8 mouse cellular contexts compared by ENCODE assay signal in the genomic region with DNA sequence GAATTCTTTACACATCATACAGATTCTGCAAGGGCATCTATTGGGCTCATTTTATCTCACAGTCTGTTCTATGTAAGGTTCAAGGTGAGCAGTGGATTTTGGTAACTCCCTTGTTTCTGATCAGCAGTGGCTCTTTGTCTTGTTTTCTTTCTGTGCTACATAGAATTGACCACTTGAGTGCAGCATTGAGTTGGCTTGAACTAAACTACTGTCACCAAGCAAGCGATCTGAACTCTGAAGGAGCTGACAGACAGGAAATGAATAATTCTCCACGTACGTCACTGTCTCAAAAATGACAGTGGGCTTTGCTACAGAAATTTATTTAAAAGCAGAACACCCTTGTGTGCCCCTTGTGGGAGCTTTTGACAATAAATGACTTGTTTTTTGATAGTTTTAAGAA.
DNase-seq lines count a peak whose midpoint lies in the region; ATAC-seq and TF ChIP-seq lines count a peak whose summit lies in the region.

No protein-coding gene starts in this region.

- no peaks in the 10 kb centered on the region for H3K79me2 ChIP-seq in MEL (ENCODE audit: control insufficient read depth, insufficient read depth, low read length, poor library complexity)

- 0% methylated on average over 3 of the region's 3 CpGs for whole genome bisulfite sequencing in large intestine, adult 2 months

- peaks cover 2 to 4% of the 10 kb centered on the region in 2 experiments for H3K4me1 ChIP-seq in MEL (ENCODE audit: control insufficient read depth in 1 of 2, insufficient read depth in 2 of 2, low read length in 2 of 2)

- peak; percentile 93 for ATAC-seq in megakaryocyte-erythroid progenitor cell, adult 5-6 weeks (replicated peaks; ENCODE audit: low FRiP score, low TSS enrichment, poor library complexity, severe bottlenecking)

- intact Hi-C loops in heart, postnatal 10 days (cut with DNase I), result loop anchor here (1.0 to 5.0 kb wide), 3 partner anchors 669 to 909 kb away; no protein-coding TSS in a partner anchor

- H3K4me3 ChIP-seq in MEL (ENCODE audit: control insufficient read depth in 1 of 2, insufficient read depth in 1 of 2, low read depth in 2 of 2, low read length in 2 of 2), result peak overlapping the region; percentile 20 to 51

- 0 out of 4 replicates have a peak, but pooled peaks of 1 of the 2 experiments have one; percentile 11 for TF ChIP-seq EP300 in MEL (IDR thresholded peaks at IDR 0.05; ENCODE audit: low read depth in 1 of 2, low read length in 2 of 2)

- peaks cover 0 to 4% of the 10 kb centered on the region in 2 experiments; a peak in 1 of 4 replicates for H3K27me3 ChIP-seq in MEL (ENCODE audit: control insufficient read depth in 1 of 2, insufficient read depth in 2 of 2, low read length in 2 of 2)

- TF ChIP-seq CTCF in MEL (IDR thresholded peaks at IDR 0.05 in 2 of 3, conservative IDR thresholded peaks at IDR 0.05 in 1 of 3; ENCODE audit: control insufficient read depth in 1 of 3, insufficient read depth in 1 of 3, low read depth in 2 of 3, low read length in 3 of 3, poor library complexity in 1 of 3, severe bottlenecking in 1 of 3), result peak; percentile 35 to 90 (median 78); a peak in 5 of 6 replicates

- TF ChIP-seq RAD21 in MEL (IDR thresholded peaks at IDR 0.05; ENCODE audit: low read depth, low read length), result peak; percentile 97

- H3K9me3 ChIP-seq in MEL (replicated peaks; ENCODE audit: insufficient read depth, low read length), result no peaks in the 10 kb centered on the region

- no peak overlapping the region for H3K27ac ChIP-seq in MEL (ENCODE audit: control insufficient read depth, low read depth, low read length)

- H3K36me3 ChIP-seq in MEL (ENCODE audit: control insufficient read depth in 1 of 2, insufficient read depth in 2 of 2, low read length in 2 of 2), result peaks cover 0 to 4% of the 10 kb centered on the region in 2 experiments; a peak in 1 of 4 replicates

- peak overlapping the region; percentile 21 for H3K9ac ChIP-seq in MEL (ENCODE audit: control insufficient read depth, low read depth, low read length, poor library complexity, severe bottlenecking)

- DNase-seq in frontal cortex, postnatal 10 days (ENCODE audit: low spot score in 2 of 2), result peak; percentile 8 to 29
- DNase-seq in frontal cortex, postnatal 14 days (ENCODE audit: low spot score in 2 of 2), result no peak
- DNase-seq in MEL (ENCODE audit: low read depth, low spot score), result peak; percentile 88
- peak; percentile 74 for DNase-seq in embryo, embryonic 9.5 days (ENCODE audit: extremely low spot score)
- DNase-seq in heart, postnatal 10 days, result peak; percentile 69 to 74
- DNase-seq in large intestine, adult 2 months (ENCODE audit: low read depth, low spot score), result peak; percentile 53
- DNase-seq in spleen, postnatal 14 days (ENCODE audit: low spot score in 2 of 2), result no peak

- no peak for TF ChIP-seq POLR2A in MEL (IDR thresholded peaks at IDR 0.05; ENCODE audit: control insufficient read depth in 1 of 2, insufficient read depth in 1 of 2, low read depth in 1 of 2, low read length in 2 of 2, poor library complexity in 1 of 2)

TF ChIP-seq in MEL, 35 proteins besides CTCF, POLR2A, EP300 and RAD21:
- no peak for TF ChIP-seq RCOR1 (IDR thresholded peaks at IDR 0.05; ENCODE audit: low read depth, low read length)
- TF ChIP-seq SIN3A (IDR thresholded peaks at IDR 0.05; ENCODE audit: low read length), result peak; percentile 50; the same call in 1 of the 2 replicates
- TF ChIP-seq GATA1 (IDR thresholded peaks at IDR 0.05; ENCODE audit: low read depth, low read length), result no peak
- TF ChIP-seq CHD1 (IDR thresholded peaks at IDR 0.05; ENCODE audit: low read depth, low read length), result no peak
- no peak for TF ChIP-seq USF2 (IDR thresholded peaks at IDR 0.05; ENCODE audit: borderline replicate concordance in 1 of 2, insufficient read depth in 1 of 2, low read depth in 1 of 2, low read length in 2 of 2)
- no peak for TF ChIP-seq UBTF (IDR thresholded peaks at IDR 0.05; ENCODE audit: borderline replicate concordance, insufficient read depth, low read depth, low read length)
- no peak for TF ChIP-seq MAX (IDR thresholded peaks at IDR 0.05; ENCODE audit: low read length)
- peak; percentile 90 for TF ChIP-seq ZC3H11A (IDR thresholded peaks at IDR 0.05; ENCODE audit: low read depth, low read length)
- no peak for TF ChIP-seq ELF1 (IDR thresholded peaks at IDR 0.05; ENCODE audit: low read depth, low read length)
- no peak for TF ChIP-seq POLR2AphosphoS5 (IDR thresholded peaks at IDR 0.05; ENCODE audit: borderline replicate concordance, low read depth, low read length)
- TF ChIP-seq SMC3 (IDR thresholded peaks at IDR 0.05; ENCODE audit: low read depth, low read length), result peak; percentile 91
- TF ChIP-seq KAT2A (conservative IDR thresholded peaks at IDR 0.05; ENCODE audit: low read depth, low read length), result no peak
- TF ChIP-seq JUND (IDR thresholded peaks at IDR 0.05; ENCODE audit: low read depth, low read length), result no peak
- no peak for TF ChIP-seq ETS1 (IDR thresholded peaks at IDR 0.05; ENCODE audit: low read depth, low read length)
- 0 out of 2 replicates have a peak, but pooled peaks have one; percentile 14 for TF ChIP-seq TBP (IDR thresholded peaks at IDR 0.05; ENCODE audit: low read depth, low read length)
- TF ChIP-seq GABPA (IDR thresholded peaks at IDR 0.05; ENCODE audit: low read depth, low read length), result no peak
- no peak for TF ChIP-seq MEF2A (IDR thresholded peaks at IDR 0.05; ENCODE audit: extremely low read depth, insufficient replicate concordance, low read depth, low read length, poor library complexity, severe bottlenecking)
- no peak for TF ChIP-seq MXI1 (IDR thresholded peaks at IDR 0.05; ENCODE audit: low read depth, low read length)
- TF ChIP-seq USF1 (IDR thresholded peaks at IDR 0.05; ENCODE audit: low read depth, low read length), result no peak
- no peak for TF ChIP-seq MAFK (IDR thresholded peaks at IDR 0.05; ENCODE audit: borderline replicate concordance, low read depth, low read length)
- no peak for TF ChIP-seq BHLHE40 (IDR thresholded peaks at IDR 0.05; ENCODE audit: borderline replicate concordance, low read depth, low read length)
- TF ChIP-seq HCFC1 (IDR thresholded peaks at IDR 0.05; ENCODE audit: low read depth, low read length), result no peak
- no peak for TF ChIP-seq NRF1 (IDR thresholded peaks at IDR 0.05; ENCODE audit: insufficient read depth, low read depth, low read length, poor library complexity, severe bottlenecking)
- TF ChIP-seq NELFE (IDR thresholded peaks at IDR 0.05; ENCODE audit: low read depth, low read length), result no peak
- TF ChIP-seq ZKSCAN1 (IDR thresholded peaks at IDR 0.05; ENCODE audit: low read depth, low read length), result no peak

Comparison
In these comparisons a context has a peak if more than half of its experiments do, and no peak if none do; other contexts are left out.
1. DNase-seq: peak in frontal cortex, postnatal 10 days (2 of 2), MEL (single experiment), embryo, embryonic 9.5 days (single experiment), heart, postnatal 10 days (2 of 2) and large intestine, adult 2 months (single experiment); none in frontal cortex, postnatal 14 days (0 of 2) and spleen, postnatal 14 days (0 of 2).